Mouse (Mus musculus): ENCODE data around the gene Qrich1. TPM values are rescaled to one million over a fixed set of nuclear protein-coding genes. Genes with fewer than 3 reads are reported as not detected.
A peak's percentile ranks its signal among the peaks of the same experiment; 100 is the strongest.

The Qrich1 gene
- polyA plus RNA-seq (2015; fragmentation: Nextera tagmentation; extraction: Ambion mirVana): 90.2 and 93.4 TPM in 2 replicates

GRCm38 (mm10) chr9:108516380-108517251, at the start of gene Qrich1:
TSS of gene Qrich1 (plus strand) at chr9:108516806.
- Histone ChIP-seq H3K4me1 (ENCODE audit: control insufficient read depth, insufficient read depth, low read length) (peaks cover 17% of the 10 kb centered on the region), H3K9me3 (ENCODE audit: control insufficient read depth, low read length) (no peaks in the 10 kb centered on the region), H3K4me2 (ENCODE audit: low read depth, low read length) (peak within 1 kb of the TSS; percentile 76), H3K27me3 (replicated peaks; ENCODE audit: control insufficient read depth, insufficient read depth, low read length) (no peaks in the 10 kb centered on the region), H3K9ac (ENCODE audit: low read depth, low read length) (peak within 1 kb of the TSS; percentile 94), H3K27ac (ENCODE audit: low read length) (peak within 1 kb of the TSS; percentile 98), H3K4me3 (ENCODE audit: low read length) (peak within 1 kb of the TSS; percentile 90), H3K36me3 (ENCODE audit: control insufficient read depth, insufficient read depth, low read length) (peaks cover 25% of the 10 kb centered on the region)
- ATAC-seq: peak; percentile 98
- under 1% methylated on average over 55 of the region's 55 CpGs for whole genome bisulfite sequencing

GRCm38 (mm10) chr9:108469430-108469829, 47.2 kb upstream of the Qrich1 start:
- no peak overlapping the region for H3K4me2 ChIP-seq (ENCODE audit: low read depth, low read length)
- no peak for ATAC-seq
- H3K4me3 ChIP-seq (ENCODE audit: low read length): no peak overlapping the region
- no peak overlapping the region for H3K9ac ChIP-seq (ENCODE audit: low read depth, low read length)
- WGBS: 70% methylated on average over 5 of the region's 5 CpGs
- no peaks in the 10 kb centered on the region for H3K9me3 ChIP-seq (ENCODE audit: control insufficient read depth, low read length)
- H3K36me3 ChIP-seq (ENCODE audit: control insufficient read depth, insufficient read depth, low read length): no peaks in the 10 kb centered on the region
- H3K27me3 ChIP-seq (replicated peaks; ENCODE audit: control insufficient read depth, insufficient read depth, low read length): no peaks in the 10 kb centered on the region
- H3K4me1 ChIP-seq (ENCODE audit: control insufficient read depth, insufficient read depth, low read length): no peaks in the 10 kb centered on the region
- no peak overlapping the region; the same call in 1 of the 2 replicates for H3K27ac ChIP-seq (ENCODE audit: low read length)

GRCm38 (mm10) chr9:108469845-108470244, 46.8 kb upstream of the Qrich1 start:
- no peaks in the 10 kb centered on the region for H3K36me3 ChIP-seq (ENCODE audit: control insufficient read depth, insufficient read depth, low read length)
- no peaks in the 10 kb centered on the region for H3K27me3 ChIP-seq (replicated peaks; ENCODE audit: control insufficient read depth, insufficient read depth, low read length)
- no peak overlapping the region for H3K9ac ChIP-seq (ENCODE audit: low read depth, low read length)
- WGBS: 43% methylated on average over 4 of the region's 4 CpGs
- ATAC-seq: no peak
- H3K27ac ChIP-seq (ENCODE audit: low read length): 0 out of 2 replicates have a peak overlapping the region, but pooled peaks have one; percentile 33
- no peak overlapping the region for H3K4me2 ChIP-seq (ENCODE audit: low read depth, low read length)
- no peaks in the 10 kb centered on the region for H3K4me1 ChIP-seq (ENCODE audit: control insufficient read depth, insufficient read depth, low read length)
- no peaks in the 10 kb centered on the region for H3K9me3 ChIP-seq (ENCODE audit: control insufficient read depth, low read length)
- no peak overlapping the region for H3K4me3 ChIP-seq (ENCODE audit: low read length)

GRCm38 (mm10) chr9:108474528-108474927, 42.1 kb upstream of the Qrich1 start:
- no peak overlapping the region for H3K4me2 ChIP-seq (ENCODE audit: low read depth, low read length)
- no peak overlapping the region for H3K27ac ChIP-seq (ENCODE audit: low read length)
- no peak overlapping the region for H3K4me3 ChIP-seq (ENCODE audit: low read length)
- WGBS: 83% methylated on average over 1 of the region's 1 CpGs
- H3K9ac ChIP-seq (ENCODE audit: low read depth, low read length): no peak overlapping the region
- no peak for ATAC-seq
- peaks cover 7% of the 10 kb centered on the region for H3K4me1 ChIP-seq (ENCODE audit: control insufficient read depth, insufficient read depth, low read length)
- H3K27me3 ChIP-seq (replicated peaks; ENCODE audit: control insufficient read depth, insufficient read depth, low read length): no peaks in the 10 kb centered on the region
- H3K36me3 ChIP-seq (ENCODE audit: control insufficient read depth, insufficient read depth, low read length): no peaks in the 10 kb centered on the region
- H3K9me3 ChIP-seq (ENCODE audit: control insufficient read depth, low read length): no peaks in the 10 kb centered on the region

- Histone ChIP-seq H3K9me3 (ENCODE audit: control insufficient read depth, low read length) (no peaks in the 10 kb centered on the region), H3K4me1 (ENCODE audit: control insufficient read depth, insufficient read depth, low read length) (peaks cover 20% of the 10 kb centered on the region), H3K27ac (ENCODE audit: low read length) (peak overlapping the region; percentile 61), H3K9ac (ENCODE audit: low read depth, low read length) (peak overlapping the region; percentile 61), H3K4me3 (ENCODE audit: low read length) (peak overlapping the region; percentile 48), H3K4me2 (ENCODE audit: low read depth, low read length) (peak overlapping the region; percentile 58), H3K27me3 (replicated peaks; ENCODE audit: control insufficient read depth, insufficient read depth, low read length) (no peaks in the 10 kb centered on the region), H3K36me3 (ENCODE audit: control insufficient read depth, insufficient read depth, low read length) (peaks cover 8% of the 10 kb centered on the region)
- under 1% methylated on average over 20 of the region's 20 CpGs for WGBS
- ATAC-seq: peak; percentile 82
Measured at GRCm38 (mm10) chr9:108478638-108479156, 37.9 kb upstream of the Qrich1 start.

GRCm38 (mm10) chr9:108479241-108479640, 37.4 kb upstream of the Qrich1 start:
- Histone ChIP-seq H3K27ac (ENCODE audit: low read length) (peak overlapping the region; percentile 61), H3K4me2 (ENCODE audit: low read depth, low read length) (peak overlapping the region; percentile 58), H3K9ac (ENCODE audit: low read depth, low read length) (peak overlapping the region; percentile 61), H3K9me3 (ENCODE audit: control insufficient read depth, low read length) (no peaks in the 10 kb centered on the region), H3K27me3 (replicated peaks; ENCODE audit: control insufficient read depth, insufficient read depth, low read length) (no peaks in the 10 kb centered on the region), H3K4me3 (ENCODE audit: low read length) (peak overlapping the region; percentile 57), H3K36me3 (ENCODE audit: control insufficient read depth, insufficient read depth, low read length) (peaks cover 11% of the 10 kb centered on the region), H3K4me1 (ENCODE audit: control insufficient read depth, insufficient read depth, low read length) (peaks cover 20% of the 10 kb centered on the region)
- WGBS: 34% methylated on average over 11 of the region's 11 CpGs
- ATAC-seq: peak; percentile 10; the same call in 1 of the 2 replicates

GRCm38 (mm10) chr9:108479721-108480351, 36.8 kb upstream of the Qrich1 start, which contains the start of gene Lamb2:
TSS of gene Lamb2 (plus strand) at chr9:108479736.
- H3K27ac ChIP-seq (ENCODE audit: low read length): peak within 1 kb of the TSS; percentile 61
- 6% methylated on average over 10 of the region's 10 CpGs for WGBS
- peak; percentile 57 for ATAC-seq
- peak within 1 kb of the TSS; percentile 66 for H3K9ac ChIP-seq (ENCODE audit: low read depth, low read length)
- peak within 1 kb of the TSS; percentile 58 for H3K4me2 ChIP-seq (ENCODE audit: low read depth, low read length)
- peaks cover 13% of the 10 kb centered on the region for H3K36me3 ChIP-seq (ENCODE audit: control insufficient read depth, insufficient read depth, low read length)
- H3K4me3 ChIP-seq (ENCODE audit: low read length): peak within 1 kb of the TSS; percentile 57
- H3K27me3 ChIP-seq (replicated peaks; ENCODE audit: control insufficient read depth, insufficient read depth, low read length): no peaks in the 10 kb centered on the region
- no peaks in the 10 kb centered on the region for H3K9me3 ChIP-seq (ENCODE audit: control insufficient read depth, low read length)
- peaks cover 20% of the 10 kb centered on the region for H3K4me1 ChIP-seq (ENCODE audit: control insufficient read depth, insufficient read depth, low read length)

GRCm38 (mm10) chr9:108480813-108481519, 35.6 kb upstream of the Qrich1 start:
- H3K27ac ChIP-seq (ENCODE audit: low read length): no peak overlapping the region
- no peak for ATAC-seq
- H3K27me3 ChIP-seq (replicated peaks; ENCODE audit: control insufficient read depth, insufficient read depth, low read length): no peaks in the 10 kb centered on the region
- peaks cover 20% of the 10 kb centered on the region for H3K4me1 ChIP-seq (ENCODE audit: control insufficient read depth, insufficient read depth, low read length)
- WGBS: 90% methylated on average over 28 of the region's 28 CpGs
- peaks cover 14% of the 10 kb centered on the region for H3K36me3 ChIP-seq (ENCODE audit: control insufficient read depth, insufficient read depth, low read length)
- peak overlapping the region; percentile 57; the same call in 1 of the 2 replicates for H3K4me3 ChIP-seq (ENCODE audit: low read length)
- no peak overlapping the region for H3K9ac ChIP-seq (ENCODE audit: low read depth, low read length)
- peak overlapping the region; percentile 58; the same call in 1 of the 2 replicates for H3K4me2 ChIP-seq (ENCODE audit: low read depth, low read length)
- no peaks in the 10 kb centered on the region for H3K9me3 ChIP-seq (ENCODE audit: control insufficient read depth, low read length)

Data from intestine, embryonic 16.5 days (tissue).